ENCODE assay signal across 22 mouse cellular contexts in genomic region chr9:52271345-52272116, GRCm38 (mm10).
"Had no signal": no experiment of that assay in that cellular context is flagged by ENCODE, and none has a peak within 500 bp of the region (broad histone marks: within the 10 kb centered on the region; RNA-seq: fewer than 3 reads in every experiment).

No protein-coding gene starts in this region.

- H3K27ac ChIP-seq: limb, embryonic 10.5 days; limb, embryonic 13.5 days; liver, embryonic 12.5 days; liver, embryonic 15.5 days; lung, embryonic 15.5 days; macrophage; stomach, embryonic 15.5 days had no signal

- H3K36me3 ChIP-seq: limb, embryonic 10.5 days; limb, embryonic 13.5 days; liver, embryonic 12.5 days; liver, embryonic 15.5 days; lung, embryonic 15.5 days; stomach, embryonic 15.5 days had no signal

- H3K9ac ChIP-seq: limb, embryonic 13.5 days; liver, embryonic 12.5 days; liver, embryonic 15.5 days; lung, embryonic 15.5 days; stomach, embryonic 15.5 days had no signal

- H3K4me2 ChIP-seq: limb, embryonic 13.5 days; liver, embryonic 12.5 days; liver, embryonic 15.5 days; lung, embryonic 15.5 days; midbrain, embryonic 11.5 days; stomach, embryonic 15.5 days had no signal

- H3K9me3 ChIP-seq: limb, embryonic 10.5 days; limb, embryonic 13.5 days; liver, embryonic 12.5 days; liver, embryonic 15.5 days; lung, embryonic 15.5 days; stomach, embryonic 15.5 days had no signal

- ATAC-seq: intestine, embryonic 16.5 days; liver, embryonic 12.5 days had no signal

- H3K4me3 ChIP-seq: limb, embryonic 10.5 days; limb, embryonic 13.5 days; liver, embryonic 12.5 days; liver, embryonic 15.5 days; lung, embryonic 15.5 days; stomach, embryonic 15.5 days had no signal

- DNase-seq: kidney, adult 18-20 months; kidney, adult 9 months; kidney, postnatal 14 days; kidney, postnatal 4 days; layer of hippocampus, postnatal 36 days; liver; lung, adult 18-20 months; lung, postnatal 14 days; midbrain, embryonic 14.5 days; right cerebral cortex, postnatal 14 days; right cerebral cortex, postnatal 4 days; thymus, adult 18-20 months; thymus, postnatal 4 days had no signal

- H3K4me1 ChIP-seq: limb, embryonic 10.5 days; limb, embryonic 13.5 days; liver, embryonic 12.5 days; liver, embryonic 15.5 days; lung, embryonic 15.5 days; stomach, embryonic 15.5 days had no signal

- H3K27me3 ChIP-seq: limb, embryonic 13.5 days; liver, embryonic 12.5 days; liver, embryonic 15.5 days; lung, embryonic 15.5 days; stomach, embryonic 15.5 days had no signal
